Mouse (Mus musculus): ENCODE data around the gene Elavl3. TPM values are rescaled to one million over a fixed set of nuclear protein-coding genes. Genes with fewer than 3 reads are reported as not detected.
A peak's percentile ranks its signal among the peaks of the same experiment; 100 is the strongest.
"Not testable (repeated sequence)": the region's sequence is repeated elsewhere in the genome, so short reads cannot be mapped to it uniquely, and the experiment has no call there.

Elavl3 gene
- polyA plus RNA-seq, 1 experiment from 2014 or later, result 86.9 TPM

DNA sequence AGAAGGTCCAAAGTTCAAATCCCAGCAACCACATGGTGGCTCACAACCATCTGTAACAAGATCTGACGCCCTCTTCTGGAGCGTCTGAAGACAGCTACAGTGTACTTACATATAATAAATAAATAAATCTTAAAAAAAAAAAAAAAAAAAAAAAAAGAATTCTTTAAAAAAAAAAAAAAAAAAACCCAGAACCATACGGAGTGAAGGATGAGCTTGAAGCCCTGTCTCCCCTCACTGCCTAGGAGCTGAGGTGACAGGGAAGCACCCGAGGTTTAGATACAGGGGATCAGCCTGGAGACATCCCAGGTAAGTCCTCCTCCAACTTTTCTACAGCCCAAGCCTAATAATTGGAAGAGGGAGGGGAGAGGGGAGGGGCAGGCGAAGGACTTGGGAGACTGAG, 24.0 kb upstream of the Elavl3 start:
- ATAC-seq (ENCODE audit: low read depth); H3K9ac ChIP-seq; H3K4me1 ChIP-seq (replicated peaks); H3K27ac ChIP-seq (replicated peaks); H3K4me3 ChIP-seq; H3K9me3 ChIP-seq; H3K4me2 ChIP-seq; H3K27me3 ChIP-seq: not testable (repeated sequence)
- peaks cover 71% of the 10 kb centered on the region for H3K36me3 ChIP-seq
- whole genome bisulfite sequencing, result 85% methylated on average over 5 of the region's 5 CpGs

- no peak overlapping the region for H3K9ac ChIP-seq
- H3K4me3 ChIP-seq, result no peak overlapping the region
- H3K4me2 ChIP-seq, result no peak overlapping the region
- no peak overlapping the region for H3K27ac ChIP-seq (replicated peaks)
- H3K9me3 ChIP-seq, result no peaks in the 10 kb centered on the region
- H3K36me3 ChIP-seq, result peaks cover 57% of the 10 kb centered on the region
- no peaks in the 10 kb centered on the region for H3K27me3 ChIP-seq
- peaks cover 19% of the 10 kb centered on the region for H3K4me1 ChIP-seq (replicated peaks)
- ATAC-seq (ENCODE audit: low read depth), result no peak
- WGBS, result 93% methylated on average over 4 of the region's 4 CpGs
Observed at GRCm38 (mm10) chr9:22072276-22072675, 20.5 kb upstream of the Elavl3 start.

GRCm38 (mm10) chr9:22070791-22071573, 19.2 kb upstream of the Elavl3 start, which contains the start of the genes Gm49318 and Zfp653:
Gene Gm49318 (minus strand): TSS chr9:22071259.
Gene Zfp653 (minus strand): TSS chr9:22071376.
- Histone ChIP-seq H3K9me3 (no peaks in the 10 kb centered on the region), H3K4me1 (replicated peaks) (peaks cover 19% of the 10 kb centered on the region), H3K4me3 (peak within 1 kb of the TSS; percentile 73), H3K27me3 (no peaks in the 10 kb centered on the region), H3K36me3 (peaks cover 56% of the 10 kb centered on the region), H3K27ac (replicated peaks) (peak within 1 kb of the TSS; percentile 97), H3K4me2 (peak within 1 kb of the TSS; percentile 59), H3K9ac (peak within 1 kb of the TSS; percentile 83)
- ATAC-seq (ENCODE audit: low read depth), result peak; percentile 98
- WGBS, result under 1% methylated on average over 70 of the region's 87 CpGs

GRCm38 (mm10) chr9:22069881-22070553, 18.2 kb upstream of the Elavl3 start:
- Histone ChIP-seq H3K4me2 (peak overlapping the region; percentile 59), H3K9me3 (no peaks in the 10 kb centered on the region), H3K27ac (replicated peaks) (peak overlapping the region; percentile 97; the same call in 1 of the 2 replicates), H3K4me1 (replicated peaks) (peaks cover 19% of the 10 kb centered on the region), H3K4me3 (peak overlapping the region; percentile 73), H3K9ac (peak overlapping the region; percentile 83), H3K27me3 (no peaks in the 10 kb centered on the region), H3K36me3 (peaks cover 60% of the 10 kb centered on the region)
- WGBS, result 64% methylated on average over 4 of the region's 4 CpGs
- ATAC-seq (ENCODE audit: low read depth), result peak; percentile 7

GRCm38 (mm10) chr9:22067195-22067594, 15.4 kb upstream of the Elavl3 start:
- no peak for ATAC-seq (ENCODE audit: low read depth)
- Histone ChIP-seq H3K27me3 (no peaks in the 10 kb centered on the region), H3K4me3 (no peak overlapping the region), H3K9ac (no peak overlapping the region), H3K4me2 (no peak overlapping the region), H3K4me1 (replicated peaks) (peaks cover 16% of the 10 kb centered on the region), H3K9me3 (no peaks in the 10 kb centered on the region), H3K36me3 (peaks cover 61% of the 10 kb centered on the region), H3K27ac (replicated peaks) (no peak overlapping the region)
- 76% methylated on average over 5 of the region's 5 CpGs for WGBS

GRCm38 (mm10) chr9:22066433-22066832, 14.6 kb upstream of the Elavl3 start:
- 62% methylated on average over 3 of the region's 3 CpGs for WGBS
- Histone ChIP-seq H3K4me2 (no peak overlapping the region), H3K27ac (replicated peaks) (no peak overlapping the region), H3K9me3 (no peaks in the 10 kb centered on the region), H3K9ac (no peak overlapping the region), H3K4me3 (no peak overlapping the region), H3K36me3 (peaks cover 69% of the 10 kb centered on the region), H3K4me1 (replicated peaks) (peaks cover 15% of the 10 kb centered on the region), H3K27me3 (no peaks in the 10 kb centered on the region)
- no peak for ATAC-seq (ENCODE audit: low read depth)

DNA sequence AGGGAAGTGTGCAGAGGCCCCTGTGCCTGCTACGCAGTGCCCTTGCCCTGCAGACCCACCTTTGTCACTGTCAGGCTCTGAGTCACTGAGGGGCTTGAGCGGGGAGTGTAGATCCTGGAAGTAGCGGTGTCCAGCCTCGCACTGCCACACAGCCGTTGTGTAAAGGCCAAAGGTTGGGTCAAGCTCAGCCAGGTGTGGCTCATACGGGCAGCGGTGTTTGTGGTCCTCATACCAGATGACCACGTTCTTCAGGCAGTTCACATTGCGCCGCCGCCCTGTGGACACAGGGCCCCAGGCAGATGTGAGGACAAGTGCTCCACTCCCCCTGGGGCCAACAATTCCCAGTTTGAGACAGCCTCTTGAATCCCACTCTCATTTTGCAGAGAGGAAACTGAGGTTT, 13.8 kb upstream of the Elavl3 start:
- Histone ChIP-seq H3K4me1 (replicated peaks) (peaks cover 15% of the 10 kb centered on the region), H3K27me3 (no peaks in the 10 kb centered on the region), H3K9ac (no peak overlapping the region), H3K27ac (replicated peaks) (no peak overlapping the region), H3K9me3 (no peaks in the 10 kb centered on the region), H3K4me3 (no peak overlapping the region), H3K4me2 (no peak overlapping the region), H3K36me3 (peaks cover 77% of the 10 kb centered on the region)
- ATAC-seq (ENCODE audit: low read depth), result no peak
- WGBS, result 95% methylated on average over 11 of the region's 11 CpGs

DNA sequence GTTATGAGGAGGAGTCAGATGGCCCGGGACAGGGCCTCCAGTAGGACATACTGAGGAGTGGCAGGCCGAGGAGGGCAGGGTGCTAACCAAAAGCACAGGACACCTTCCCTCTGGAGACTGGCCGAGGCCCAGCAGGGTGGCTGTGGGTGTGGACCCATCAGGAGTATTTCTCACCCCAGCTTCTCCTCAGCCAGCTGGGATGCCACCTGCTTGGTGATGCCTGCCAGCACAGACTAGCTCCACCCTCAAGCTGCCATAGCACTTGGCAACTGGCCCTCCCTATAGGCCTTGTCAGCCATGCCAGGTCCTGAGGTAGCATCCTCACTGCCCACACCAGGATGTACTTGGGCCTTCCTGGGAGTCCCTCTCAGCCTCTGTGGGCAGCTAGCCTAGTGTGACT, 12.5 kb upstream of the Elavl3 start:
- H3K4me3 ChIP-seq, result no peak overlapping the region
- no peaks in the 10 kb centered on the region for H3K9me3 ChIP-seq
- WGBS, result 95% methylated on average over 3 of the region's 3 CpGs
- H3K4me2 ChIP-seq, result no peak overlapping the region
- H3K27me3 ChIP-seq, result no peaks in the 10 kb centered on the region
- H3K27ac ChIP-seq (replicated peaks), result no peak overlapping the region
- H3K9ac ChIP-seq, result no peak overlapping the region
- H3K36me3 ChIP-seq, result peaks cover 88% of the 10 kb centered on the region
- no peak for ATAC-seq (ENCODE audit: low read depth)
- H3K4me1 ChIP-seq (replicated peaks), result 0 out of 2 replicates have a peak, but pooled peaks cover 3% of the 10 kb centered on the region

GRCm38 (mm10) chr9:22061339-22061738, 9.5 kb upstream of the Elavl3 start:
- H3K36me3 ChIP-seq, result peaks cover 95% of the 10 kb centered on the region
- no peak overlapping the region for H3K27ac ChIP-seq (replicated peaks)
- no peak for ATAC-seq (ENCODE audit: low read depth)
- no peak overlapping the region for H3K9ac ChIP-seq
- 85% methylated on average over 2 of the region's 2 CpGs for WGBS
- H3K9me3 ChIP-seq, result no peaks in the 10 kb centered on the region
- no peak overlapping the region for H3K4me2 ChIP-seq
- no peaks in the 10 kb centered on the region for H3K27me3 ChIP-seq
- H3K4me1 ChIP-seq (replicated peaks), result no peaks in the 10 kb centered on the region
- no peak overlapping the region for H3K4me3 ChIP-seq

- H3K36me3 ChIP-seq, result peaks cover 63% of the 10 kb centered on the region
- WGBS, result 78% methylated on average over 9 of the region's 9 CpGs
Observed at GRCm38 (mm10) chr9:22058011-22058424, 6.2 kb upstream of the Elavl3 start.

GRCm38 (mm10) chr9:22057031-22057517, 5.3 kb upstream of the Elavl3 start:
- H3K27ac ChIP-seq (replicated peaks), result no peak overlapping the region
- no peak overlapping the region for H3K9ac ChIP-seq
- H3K4me2 ChIP-seq, result no peak overlapping the region
- H3K9me3 ChIP-seq, result no peaks in the 10 kb centered on the region
- peaks cover 54% of the 10 kb centered on the region for H3K36me3 ChIP-seq
- ATAC-seq (ENCODE audit: low read depth), result no peak
- 91% methylated on average over 8 of the region's 9 CpGs for WGBS
- H3K4me1 ChIP-seq (replicated peaks), result peaks cover 11% of the 10 kb centered on the region
- H3K4me3 ChIP-seq, result no peak overlapping the region
- H3K27me3 ChIP-seq, result peaks cover 18% of the 10 kb centered on the region; the same call in 1 of the 2 replicates

More at GRCm38 (mm10) chr9:22058011-22058424, 6.2 kb upstream of the Elavl3 start:
- Histone ChIP-seq H3K27ac (replicated peaks) (no peak overlapping the region), H3K4me3 (no peak overlapping the region), H3K9me3 (no peaks in the 10 kb centered on the region), H3K9ac (no peak overlapping the region), H3K4me2 (no peak overlapping the region), H3K27me3 (peaks cover 14% of the 10 kb centered on the region; the same call in 1 of the 2 replicates), H3K4me1 (replicated peaks) (peaks cover 8% of the 10 kb centered on the region)
- ATAC-seq (ENCODE audit: low read depth), result no peak

DNA sequence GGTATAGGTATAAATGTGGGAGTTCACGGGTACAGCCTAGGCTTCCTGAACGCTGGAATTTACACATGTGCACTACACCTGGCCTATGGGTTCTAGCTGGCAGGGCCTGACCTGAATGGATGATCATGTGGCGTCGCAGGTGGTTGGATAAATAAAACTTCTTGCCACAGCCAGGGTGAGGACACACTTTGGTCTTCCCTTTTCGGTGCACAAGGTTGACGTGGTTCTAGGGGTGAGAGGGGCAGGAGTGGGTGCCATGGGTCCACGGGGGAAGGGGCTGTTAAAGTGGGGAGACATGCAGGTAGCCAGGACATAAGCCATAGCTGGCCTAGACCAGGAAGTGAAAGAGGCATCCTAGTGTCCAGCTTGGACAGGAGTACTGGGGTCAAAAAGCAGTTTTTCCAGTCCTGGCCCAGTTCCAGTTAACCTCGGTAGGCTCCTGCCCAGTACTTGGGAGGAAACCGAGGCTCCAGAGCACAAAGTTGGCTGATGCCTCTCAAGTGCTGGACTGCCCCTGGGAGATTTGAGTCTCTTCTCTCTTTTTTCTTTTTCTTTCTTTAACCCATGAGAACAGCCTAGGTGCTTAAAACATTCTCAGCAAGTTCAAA, 4.6 kb upstream of the Elavl3 start:
- ATAC-seq (ENCODE audit: low read depth), result no peak

More for the DNA sequence above, 4.6 kb upstream of the Elavl3 start:
- H3K36me3 ChIP-seq, result peaks cover 47% of the 10 kb centered on the region
- H3K4me1 ChIP-seq (replicated peaks), result peaks cover 13% of the 10 kb centered on the region
- no peaks in the 10 kb centered on the region for H3K9me3 ChIP-seq
- H3K27me3 ChIP-seq, result peaks cover 18% of the 10 kb centered on the region; the same call in 1 of the 2 replicates
- no peak overlapping the region for H3K4me2 ChIP-seq
- 77% methylated on average over 9 of the region's 9 CpGs for WGBS
- H3K4me3 ChIP-seq, result no peak overlapping the region
- no peak overlapping the region for H3K9ac ChIP-seq
- H3K27ac ChIP-seq (replicated peaks), result no peak overlapping the region

Data from neural tube, embryonic 13.5 days (tissue).